Mouse (Mus musculus) CH12.LX (cell line): ENCODE data around the gene Rnf151. TPM values are rescaled to one million over a fixed set of nuclear protein-coding genes. Genes with fewer than 3 reads are reported as not detected.

Source experiments
- DNase-seq: peaks from one replicate; pipeline ENCODE4 v3.0.0-alpha.2; 2013; ENCODE audit errors: extremely low read depth
- H3K27ac ChIP-seq: 2 replicates; pipeline ENCODE4 v1.5.1; 2012; ENCODE audit warnings: low read depth, mild to moderate bottlenecking, control low read depth, moderate library complexity; ENCODE audit not compliant: insufficient read depth
- H3K27me3 ChIP-seq: replicated peaks from 2 replicates; pipeline ENCODE3; 2012; ENCODE audit warnings: inconsistent platforms
- H3K36me3 ChIP-seq, 2 experiments: replicated peaks in 1 of 2; 2 replicates each; pipeline versions ENCODE3 to v1.6.1; 2012; ENCODE audit warnings: inconsistent platforms in 1 of 2, low read length in 1 of 2, mild to moderate bottlenecking in 1 of 2, mixed read lengths in 1 of 2, moderate library complexity in 1 of 2; ENCODE audit not compliant: control insufficient read depth in 1 of 2, insufficient read depth in 1 of 2
- H3K4me1 ChIP-seq, 2 experiments: 2 replicates each; pipeline ENCODE4 v1.6.1; 2012; ENCODE audit warnings: inconsistent platforms in 1 of 2, moderate library complexity in 1 of 2; ENCODE audit not compliant: insufficient read depth in 2 of 2, control insufficient read depth in 1 of 2
- H3K4me2 ChIP-seq: 2 replicates; pipeline ENCODE4 v1.6.1; 2012; ENCODE audit warnings: low read depth, mild to moderate bottlenecking, control low read depth; ENCODE audit not compliant: poor library complexity, insufficient read depth, severe bottlenecking
- H3K4me3 ChIP-seq, 3 experiments: fragments of 150-350 bp in 1 of 3; sonication (generic) in 1 of 3; replicated peaks in 1 of 3; 2 replicates each; pipeline versions ENCODE3 to v1.5.1; 2011 to 2012; ENCODE audit warnings: low read depth in 2 of 3, low read length in 2 of 3, mild to moderate bottlenecking in 2 of 3, moderate library complexity in 2 of 3, control low read depth in 1 of 3, improper control_type of control experiment in 1 of 3, inconsistent platforms in 1 of 3, mixed read lengths in 1 of 3; ENCODE audit not compliant: poor library complexity in 1 of 3
- H3K79me2 ChIP-seq: replicated peaks from 2 replicates; pipeline ENCODE4 v1.6.1; 2012; ENCODE audit warnings: mild to moderate bottlenecking, moderate library complexity; ENCODE audit not compliant: control insufficient read depth, poor library complexity, insufficient read depth, severe bottlenecking; ENCODE audit errors: extremely low read depth
- H3K9ac ChIP-seq: 2 replicates; pipeline ENCODE4 v1.6.1; 2012; ENCODE audit warnings: low read depth, mild to moderate bottlenecking, control low read depth, moderate library complexity; ENCODE audit not compliant: insufficient read depth
- H3K9me3 ChIP-seq: replicated peaks from 2 replicates; pipeline ENCODE3; 2012; ENCODE audit warnings: low read length, inconsistent platforms, mixed read lengths
- CHD1 ChIP-seq: IDR thresholded peaks from 2 replicates; pipeline ENCODE4 v1.6.1; 2012; ENCODE audit warnings: low read depth, low read length, improper control_type of control experiment, inconsistent platforms
- CHD2 ChIP-seq: IDR thresholded peaks from 2 replicates; pipeline ENCODE4 v1.6.1; 2011; ENCODE audit warnings: low read length, improper control_type of control experiment
- CTCF ChIP-seq, 2 experiments: IDR thresholded peaks in 1 of 2; conservative IDR thresholded peaks in 1 of 2; 2 replicates each; pipeline ENCODE4 v1.5.1; 2011 to 2012; ENCODE audit warnings: low read depth in 2 of 2, low read length in 2 of 2, improper control_type of control experiment in 1 of 2, inconsistent platforms in 1 of 2, mild to moderate bottlenecking in 1 of 2, moderate library complexity in 1 of 2
- E2F4 ChIP-seq: IDR thresholded peaks from 2 replicates; pipeline ENCODE4 v1.6.1; 2011; ENCODE audit warnings: low read depth, low read length, improper control_type of control experiment; ENCODE audit not compliant: insufficient replicate concordance
- ELF1 ChIP-seq: IDR thresholded peaks from 2 replicates; pipeline ENCODE4 v1.6.1; 2014; ENCODE audit warnings: low read depth, mild to moderate bottlenecking, inconsistent platforms, low read length, improper control_type of control experiment
- JUN ChIP-seq: IDR thresholded peaks from 2 replicates; pipeline ENCODE4 v1.6.1; 2011; ENCODE audit warnings: low read depth, mild to moderate bottlenecking, low read length, improper control_type of control experiment, moderate library complexity; ENCODE audit not compliant: insufficient read depth
- MAX ChIP-seq: IDR thresholded peaks from 2 replicates; pipeline ENCODE4 v1.6.1; 2011; ENCODE audit warnings: low read length, improper control_type of control experiment
- MAZ ChIP-seq: IDR thresholded peaks from 2 replicates; pipeline ENCODE4 v1.6.1; 2012; ENCODE audit warnings: low read depth, mild to moderate bottlenecking, inconsistent platforms, low read length, improper control_type of control experiment, moderate library complexity
- MXI1 ChIP-seq: IDR thresholded peaks from 2 replicates; pipeline ENCODE4 v1.6.1; 2011; ENCODE audit warnings: mild to moderate bottlenecking, low read depth, low read length, improper control_type of control experiment
- MYC ChIP-seq: IDR thresholded peaks from 2 replicates; pipeline ENCODE4 v1.6.1; 2011; ENCODE audit warnings: low read depth, mild to moderate bottlenecking, improper control_type of control experiment, low read length
- POLR2AphosphoS2 ChIP-seq: IDR thresholded peaks from 2 replicates; pipeline ENCODE4 v1.6.1; 2011; ENCODE audit warnings: low read depth, low read length, improper control_type of control experiment
- RAD21 ChIP-seq: IDR thresholded peaks from 2 replicates; pipeline ENCODE4 v1.6.1; 2011; ENCODE audit warnings: low read depth, mild to moderate bottlenecking, low read length, improper control_type of control experiment, moderate library complexity
- SIN3A ChIP-seq: IDR thresholded peaks from 2 replicates; pipeline ENCODE4 v1.6.1; 2012; ENCODE audit warnings: low read length, improper control_type of control experiment, inconsistent platforms
- SMC3 ChIP-seq: IDR thresholded peaks from 2 replicates; pipeline ENCODE4 v1.6.1; 2011; ENCODE audit warnings: low read depth, low read length, improper control_type of control experiment
- TBP ChIP-seq: conservative IDR thresholded peaks from 2 replicates; pipeline ENCODE4 v1.6.1; 2011; ENCODE audit warnings: low read depth, low read length, improper control_type of control experiment
- TCF12 ChIP-seq: IDR thresholded peaks from 2 replicates; pipeline ENCODE4 v1.6.1; 2014; ENCODE audit warnings: low read depth, mild to moderate bottlenecking, inconsistent platforms, low read length, improper control_type of control experiment
- ZNF384 ChIP-seq: IDR thresholded peaks from 2 replicates; pipeline ENCODE4 v1.6.1; 2012; ENCODE audit warnings: low read depth, low read length, improper control_type of control experiment, inconsistent platforms
- dilution Hi-C: fragments of 300-500 bp; cut with MboI; formaldehyde crosslinking; loops from 2 replicates; pipeline ENCODE4 v1.14.3; 2020; ENCODE audit warnings: low sequenced_read_pairs; ENCODE audit not compliant: extremely low pct_unique_long_range_greater_than_20kb, extremely low pct_ligation_motif_present
- in situ Hi-C: fragments of 300-500 bp; cut with MboI; formaldehyde crosslinking; loops from 3 replicates; pipeline ENCODE4 v1.14.3; 2019; ENCODE audit warnings: low sequenced_read_pairs, low pct_ligation_motif_present, low pct_unique_long_range_greater_than_20kb, mixed read lengths
- polyA plus RNA-seq: library from polyadenylated mRNA; unstranded; fragments of >175 nt; gene quantifications from 2 replicates; pipeline ENCODE4 v1.2.1, GENCODE M21; 2012; ENCODE audit warnings: low read depth; ENCODE audit not compliant: insufficient read length
- total RNA-seq, 2 experiments: library from RNA; depleted of rRNA; stranded (reverse); fragments of 300-350 nt in 1 of 2; fragments of >200 nt in 1 of 2; gene quantifications; 2 replicates each; pipeline ENCODE4 v1.2.3; 2012 to 2014

Gene Rnf151
- total and polyA plus RNA-seq, 3 experiments = 0.34 to 0.59 TPM; not detected in 1

DNA sequence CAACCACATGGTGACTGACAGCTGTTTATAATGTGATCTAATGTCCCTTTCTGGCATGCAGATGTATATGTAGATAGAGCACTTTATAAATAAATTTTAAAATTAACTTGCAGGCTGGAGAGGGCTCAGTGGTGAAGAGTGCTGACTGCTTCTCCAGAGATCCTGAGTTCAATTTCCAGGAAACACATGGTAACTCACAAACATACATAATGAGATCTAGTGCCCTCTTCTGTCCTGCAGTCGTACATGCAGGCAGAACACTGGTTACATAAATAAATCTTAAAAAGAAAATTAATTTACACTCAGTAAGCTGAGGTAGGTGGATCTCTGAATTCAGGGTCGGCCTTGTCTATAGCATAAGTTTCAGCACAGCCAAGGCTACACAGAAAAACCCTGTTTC is 9.2 kb downstream of the Rnf151 start:
- Histone ChIP-seq H3K4me1 (peaks cover 7 to 16% of the 10 kb centered on the region in 2 experiments; a peak in 3 of 4 replicates), H3K4me2 (peak overlapping the region; percentile 68), H3K27ac (no peak overlapping the region), H3K27me3 (no peaks in the 10 kb centered on the region), H3K4me3 (no peak overlapping the region), H3K79me2 (peaks cover 14% of the 10 kb centered on the region), H3K9ac (0 out of 2 replicates have a peak overlapping the region, but pooled peaks have one; percentile 86), H3K9me3 (no peaks in the 10 kb centered on the region), H3K36me3 (peaks cover 19 to 24% of the 10 kb centered on the region in 2 experiments)
- dilution Hi-C loops = no loop called here
- in situ Hi-C loops = no loop called here
- TF ChIP-seq SMC3 (peak; percentile 37), ELF1 (peak; percentile 38; the same call in 1 of the 2 replicates), CHD1 (no peak), MAX (peak; percentile 62; the same call in 1 of the 2 replicates), MYC (peak; percentile 97), MXI1 (peak; percentile 79), CTCF (conservative IDR thresholded peaks at IDR 0.05 in 1 of 2, IDR thresholded peaks at IDR 0.05 in 1 of 2; ENCODE audit: low read depth in 2 of 2, low read length in 2 of 2) (peak; percentile 49 to 72; a peak in 3 of 4 replicates), POLR2AphosphoS2 (no peak), MAZ (no peak), RAD21 (peak; percentile 50), TCF12 (peak; percentile 26; the same call in 1 of the 2 replicates), TBP (0 out of 2 replicates have a peak, but pooled peaks have one; percentile 16), E2F4 (no peak), SIN3A (peak; percentile 54; the same call in 1 of the 2 replicates)
- peak; percentile 66 for DNase-seq

GRCm38 (mm10) chr17:24707801-24708425 is 9.9 kb downstream of the Rnf151 start:
- dilution Hi-C loops = no loop called here
- no peaks in the 10 kb centered on the region for H3K9me3 ChIP-seq
- peaks cover 21 to 27% of the 10 kb centered on the region in 2 experiments for H3K36me3 ChIP-seq
- in situ Hi-C loops = no loop called here
- peak overlapping the region; percentile 83 to 96 (median 94) for H3K4me3 ChIP-seq
- peaks cover 7 to 19% of the 10 kb centered on the region in 2 experiments; a peak in 3 of 4 replicates for H3K4me1 ChIP-seq
- peak overlapping the region; percentile 68 for H3K4me2 ChIP-seq
- no peaks in the 10 kb centered on the region for H3K27me3 ChIP-seq
- peaks cover 14% of the 10 kb centered on the region for H3K79me2 ChIP-seq
- H3K27ac ChIP-seq = peak overlapping the region; percentile 52
- peak overlapping the region; percentile 86 for H3K9ac ChIP-seq
- no peak for DNase-seq
- TF ChIP-seq MAZ = no peak
- TF ChIP-seq JUN = no peak
- TF ChIP-seq ZNF384 = no peak
- 0 out of 2 replicates have a peak, but pooled peaks have one; percentile 34 for TF ChIP-seq MYC
- TF ChIP-seq MXI1 = peak; percentile 85
- TF ChIP-seq CHD2 = 0 out of 2 replicates have a peak, but pooled peaks have one; percentile 34
- TF ChIP-seq, all 38 proteins: peak for 3
